10 mouse cellular contexts compared by ENCODE assay signal in the genomic region with DNA sequence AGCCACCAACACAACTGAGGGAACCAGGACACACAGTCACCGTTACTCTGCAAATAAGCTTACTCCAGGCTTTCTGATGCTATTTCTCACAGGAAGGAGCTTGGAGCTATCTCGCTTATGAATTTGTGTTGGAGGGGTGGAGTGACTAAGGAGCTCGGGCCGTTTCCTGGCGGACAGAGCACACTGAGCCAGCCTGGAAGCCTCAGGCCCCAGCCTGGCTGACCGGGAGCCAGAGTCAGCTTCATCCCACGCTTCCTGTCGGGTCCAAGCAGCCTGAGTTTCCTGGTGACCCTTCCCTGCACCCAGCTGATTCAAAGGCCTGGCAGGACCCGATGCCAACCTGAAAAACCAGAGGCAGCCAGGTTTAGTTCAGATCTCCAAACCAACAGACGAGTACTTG. TPM values are rescaled to one million over a fixed set of nuclear protein-coding genes. Genes with fewer than 3 reads are reported as not detected.
DNase-seq lines count a peak whose midpoint lies in the region; ATAC-seq and TF ChIP-seq lines count a peak whose summit lies in the region.
"Had no signal": no experiment of that assay in that cellular context is flagged by ENCODE, and none has a peak within 500 bp of the region (broad histone marks: within the 10 kb centered on the region; RNA-seq: fewer than 3 reads in every experiment).

No protein-coding gene starts in this region.

- H3K4me1 ChIP-seq in heart, postnatal 0 days (ENCODE audit: control insufficient read depth, insufficient read depth): peaks cover 7% of the 10 kb centered on the region; the same call in 1 of the 2 replicates
- no peaks in the 10 kb centered on the region for H3K4me1 ChIP-seq in liver, embryonic 12.5 days
- no peaks in the 10 kb centered on the region for H3K4me1 ChIP-seq in stomach, postnatal 0 days (replicated peaks; ENCODE audit: control insufficient read depth, insufficient read depth)
- no peaks in the 10 kb centered on the region for H3K4me1 ChIP-seq in hindbrain, embryonic 16.5 days (ENCODE audit: control insufficient read depth, insufficient read depth, low read depth, low read length)
- H3K4me1 ChIP-seq: neural tube, embryonic 13.5 days had no signal

- H3K27me3 ChIP-seq in heart, postnatal 0 days (ENCODE audit: control insufficient read depth, insufficient read depth, low read length): no peaks in the 10 kb centered on the region
- H3K27me3 ChIP-seq in liver, embryonic 12.5 days (replicated peaks): no peaks in the 10 kb centered on the region
- no peaks in the 10 kb centered on the region for H3K27me3 ChIP-seq in stomach, postnatal 0 days (ENCODE audit: control insufficient read depth, insufficient read depth, low read length)
- no peaks in the 10 kb centered on the region for H3K27me3 ChIP-seq in hindbrain, embryonic 16.5 days (replicated peaks; ENCODE audit: control insufficient read depth, insufficient read depth, low read length)
- H3K27me3 ChIP-seq: neural tube, embryonic 13.5 days had no signal

- H3K27ac ChIP-seq in heart, postnatal 0 days (ENCODE audit: low read depth): peak overlapping the region; percentile 81
- H3K27ac ChIP-seq in liver, embryonic 12.5 days: 0 out of 2 replicates have a peak overlapping the region, but pooled peaks have one; percentile 22
- H3K27ac ChIP-seq in stomach, postnatal 0 days (replicated peaks): no peak overlapping the region
- H3K27ac ChIP-seq in hindbrain, embryonic 16.5 days (ENCODE audit: low read depth, low read length): no peak overlapping the region
- H3K27ac ChIP-seq: neural tube, embryonic 13.5 days had no signal

- peak; percentile 63; the same call in 1 of the 2 replicates for TF ChIP-seq EP300 in heart, postnatal 0 days (IDR thresholded peaks at IDR 0.05; ENCODE audit: low read depth)
- no peak for TF ChIP-seq EP300 in stomach, postnatal 0 days (optimal IDR thresholded peaks at IDR 0.05)

- H3K4me3 ChIP-seq in heart, postnatal 0 days (ENCODE audit: low read depth, low read length): no peak overlapping the region
- H3K4me3 ChIP-seq in liver, embryonic 12.5 days: no peak overlapping the region
- no peak overlapping the region for H3K4me3 ChIP-seq in stomach, postnatal 0 days (ENCODE audit: low read depth, low read length)
- no peak overlapping the region for H3K4me3 ChIP-seq in hindbrain, embryonic 16.5 days (ENCODE audit: low read length)
- H3K4me3 ChIP-seq: neural tube, embryonic 13.5 days had no signal

- H3K9me3 ChIP-seq in heart, postnatal 0 days (replicated peaks; ENCODE audit: control insufficient read depth, low read length): no peaks in the 10 kb centered on the region
- no peaks in the 10 kb centered on the region for H3K9me3 ChIP-seq in liver, embryonic 12.5 days (replicated peaks)
- no peaks in the 10 kb centered on the region for H3K9me3 ChIP-seq in stomach, postnatal 0 days (ENCODE audit: control insufficient read depth, low read length)
- H3K9me3 ChIP-seq in hindbrain, embryonic 16.5 days (ENCODE audit: control insufficient read depth, low read length): no peaks in the 10 kb centered on the region
- H3K9me3 ChIP-seq: neural tube, embryonic 13.5 days had no signal

- H3K4me2 ChIP-seq in heart, postnatal 0 days (ENCODE audit: low read depth, low read length): no peak overlapping the region
- H3K4me2 ChIP-seq in liver, embryonic 12.5 days: no peak overlapping the region
- H3K4me2 ChIP-seq in stomach, postnatal 0 days (replicated peaks; ENCODE audit: low read depth): no peak overlapping the region
- no peak overlapping the region for H3K4me2 ChIP-seq in hindbrain, embryonic 16.5 days (ENCODE audit: low read length)
- H3K4me2 ChIP-seq: neural tube, embryonic 13.5 days had no signal

- no peaks in the 10 kb centered on the region for H3K36me3 ChIP-seq in heart, postnatal 0 days (replicated peaks; ENCODE audit: control insufficient read depth, insufficient read depth, low read length)
- no peaks in the 10 kb centered on the region for H3K36me3 ChIP-seq in liver, embryonic 12.5 days
- no peaks in the 10 kb centered on the region for H3K36me3 ChIP-seq in stomach, postnatal 0 days (ENCODE audit: control insufficient read depth, insufficient read depth, low read length)
- no peaks in the 10 kb centered on the region for H3K36me3 ChIP-seq in hindbrain, embryonic 16.5 days (ENCODE audit: control insufficient read depth, insufficient read depth, low read length)
- H3K36me3 ChIP-seq: neural tube, embryonic 13.5 days had no signal

- no peak overlapping the region for H3K9ac ChIP-seq in heart, postnatal 0 days (replicated peaks; ENCODE audit: low read depth, low read length)
- H3K9ac ChIP-seq in liver, embryonic 12.5 days: no peak overlapping the region
- no peak overlapping the region for H3K9ac ChIP-seq in stomach, postnatal 0 days (ENCODE audit: low read length)
- H3K9ac ChIP-seq in hindbrain, embryonic 16.5 days (ENCODE audit: low read depth, low read length): no peak overlapping the region
- H3K9ac ChIP-seq: neural tube, embryonic 13.5 days had no signal

- no peak for TF ChIP-seq CTCF in heart, postnatal 0 days (IDR thresholded peaks at IDR 0.05; ENCODE audit: low read depth)
- TF ChIP-seq CTCF in stomach, postnatal 0 days (IDR thresholded peaks at IDR 0.05; ENCODE audit: low read depth): no peak

- peak; percentile 56 for DNase-seq in urinary bladder, postnatal 14 days (ENCODE audit: low spot score)
- no peak for DNase-seq in urinary bladder, postnatal 25 days (ENCODE audit: low spot score)
- DNase-seq in heart, postnatal 0 days (ENCODE audit: low spot score): peak; percentile 67
- DNase-seq in stomach, postnatal 0 days (ENCODE audit: low spot score): no peak
- DNase-seq in cerebellum, adult 11 months: no peak
- DNase-seq in neural tube, embryonic 10.5 days (ENCODE audit: extremely low spot score, low spot score): no peak
- DNase-seq: thymus, adult 2 months had no signal

- WGBS in heart, postnatal 0 days: 42% methylated on average over 10 of the region's 10 CpGs
- WGBS in liver, embryonic 12.5 days (ENCODE audit: insufficient replicate concordance): 51% methylated on average over 10 of the region's 10 CpGs
- WGBS in stomach, postnatal 0 days: 32% methylated on average over 10 of the region's 10 CpGs
- 77% methylated on average over 10 of the region's 10 CpGs for WGBS in hindbrain, embryonic 16.5 days

- peak; percentile 79 for ATAC-seq in heart, postnatal 0 days (ENCODE audit: insufficient read depth, low read depth)
- 0 out of 2 replicates have a peak, but pooled peaks have one; percentile 18 for ATAC-seq in liver, embryonic 12.5 days
- ATAC-seq in stomach, postnatal 0 days (ENCODE audit: low FRiP score, low TSS enrichment): peak; percentile 57; the same call in 1 of the 2 replicates
- no peak for ATAC-seq in hindbrain, embryonic 16.5 days

RNA-seq across cellular contexts. Expression of a gene that starts 31.7 kb away (rescaled TPM):
- 177 and 180 TPM in 2 replicates for total RNA-seq in heart, postnatal 0 days (2014; rRNA removed; ENCODE audit: low replicate concordance)
- polyA plus RNA-seq in heart, postnatal 0 days (2015; fragmentation: Nextera tagmentation; extraction: Ambion mirVana): 109 and 124 TPM in 2 replicates
- polyA plus RNA-seq in liver, embryonic 12.5 days (2016; fragmentation: Nextera tagmentation; extraction: Ambion mirVana): 360 and 381 TPM in 2 replicates
- polyA plus RNA-seq in stomach, postnatal 0 days (2015; fragmentation: Nextera tagmentation; extraction: Ambion mirVana): 146 and 158 TPM in 2 replicates
- 132 and 165 TPM in 2 replicates for polyA plus RNA-seq in hindbrain, embryonic 16.5 days (2015; fragmentation: Nextera tagmentation; extraction: Ambion mirVana)

RNA-seq across cellular contexts. Expression of a gene that starts 47.1 kb away (rescaled TPM):
- total RNA-seq in heart, postnatal 0 days (2014; rRNA removed; ENCODE audit: low replicate concordance): 26.2 and 34.8 TPM in 2 replicates
- 7.4 and 7.9 TPM in 2 replicates for polyA plus RNA-seq in heart, postnatal 0 days (2015; fragmentation: Nextera tagmentation; extraction: Ambion mirVana)
- polyA plus RNA-seq in liver, embryonic 12.5 days (2016; fragmentation: Nextera tagmentation; extraction: Ambion mirVana): 4.3 and 5.1 TPM in 2 replicates
- 6.9 and 7.1 TPM in 2 replicates for polyA plus RNA-seq in stomach, postnatal 0 days (2015; fragmentation: Nextera tagmentation; extraction: Ambion mirVana)
- 9.6 and 10.6 TPM in 2 replicates for polyA plus RNA-seq in hindbrain, embryonic 16.5 days (2015; fragmentation: Nextera tagmentation; extraction: Ambion mirVana)

RNA-seq across cellular contexts. Expression of a gene that starts 57.9 kb away (rescaled TPM):
- 1.7 and 4.0 TPM in 2 replicates for total RNA-seq in heart, postnatal 0 days (2014; rRNA removed; ENCODE audit: low replicate concordance)
- 2.6 and 3.4 TPM in 2 replicates for polyA plus RNA-seq in heart, postnatal 0 days (2015; fragmentation: Nextera tagmentation; extraction: Ambion mirVana)
- polyA plus RNA-seq in liver, embryonic 12.5 days (2016; fragmentation: Nextera tagmentation; extraction: Ambion mirVana): 1.5 and 2.0 TPM in 2 replicates
- polyA plus RNA-seq in stomach, postnatal 0 days (2015; fragmentation: Nextera tagmentation; extraction: Ambion mirVana): 6.3 and 6.8 TPM in 2 replicates
- polyA plus RNA-seq in hindbrain, embryonic 16.5 days (2015; fragmentation: Nextera tagmentation; extraction: Ambion mirVana): 4.7 and 5.1 TPM in 2 replicates

Comparison
In these comparisons a context has a peak if more than half of its experiments do, and no peak if none do; other contexts are left out.
1. DNase-seq: peak in urinary bladder, postnatal 14 days (single experiment) and heart, postnatal 0 days (single experiment); none in urinary bladder, postnatal 25 days (single experiment), stomach, postnatal 0 days (single experiment), cerebellum, adult 11 months (single experiment) and neural tube, embryonic 10.5 days (single experiment).
2. H3K27ac ChIP-seq: peak in heart, postnatal 0 days (single experiment) and liver, embryonic 12.5 days (single experiment); none in stomach, postnatal 0 days (single experiment) and hindbrain, embryonic 16.5 days (single experiment).